Mouse (Mus musculus) left cerebral cortex, adult 9 months (tissue): ENCODE results near the gene Spem2.
A peak's percentile ranks its signal among the peaks of the same experiment; 100 is the strongest.
"Not testable (repeated sequence)": the region's sequence is repeated elsewhere in the genome, so short reads cannot be mapped to it uniquely, and the experiment has no call there.

Experiments used
- DNase-seq, 2 experiments: peaks; one replicate each; pipeline ENCODE4 v3.0.0; 2022; ENCODE audit warnings: low spot score in 2 of 2

Spem2 gene

DNA sequence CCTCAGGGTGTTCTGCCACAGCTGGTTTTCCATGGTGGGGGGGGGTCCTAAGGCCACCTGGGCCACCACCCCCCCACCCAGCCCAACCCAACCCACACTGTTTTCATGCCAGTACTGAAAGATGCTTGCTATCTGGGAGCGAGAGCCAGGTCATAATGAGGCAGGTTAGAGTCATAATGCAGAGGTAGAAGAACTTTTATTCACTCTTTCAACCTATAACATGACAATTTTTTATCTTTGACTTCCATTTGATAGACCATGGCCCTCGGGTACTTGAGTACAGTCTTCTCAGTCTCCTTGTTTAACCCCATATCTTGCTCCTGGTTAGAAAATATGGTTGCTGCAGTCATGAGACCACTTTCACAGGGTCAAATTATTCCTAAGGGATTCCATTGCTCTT is at the start of gene Spem2:
Spem2 (minus strand) TSS at position 101 of the 400 bp plus-strand sequence.
- DNase-seq: no peak

GRCm38 (mm10) chr11:69867335-69867734 is 49.1 kb upstream of the Spem2 start:
- DNase-seq: no peak

- no peak for DNase-seq
Measured at GRCm38 (mm10) chr11:69865561-69865960, 47.3 kb upstream of the Spem2 start.

DNA sequence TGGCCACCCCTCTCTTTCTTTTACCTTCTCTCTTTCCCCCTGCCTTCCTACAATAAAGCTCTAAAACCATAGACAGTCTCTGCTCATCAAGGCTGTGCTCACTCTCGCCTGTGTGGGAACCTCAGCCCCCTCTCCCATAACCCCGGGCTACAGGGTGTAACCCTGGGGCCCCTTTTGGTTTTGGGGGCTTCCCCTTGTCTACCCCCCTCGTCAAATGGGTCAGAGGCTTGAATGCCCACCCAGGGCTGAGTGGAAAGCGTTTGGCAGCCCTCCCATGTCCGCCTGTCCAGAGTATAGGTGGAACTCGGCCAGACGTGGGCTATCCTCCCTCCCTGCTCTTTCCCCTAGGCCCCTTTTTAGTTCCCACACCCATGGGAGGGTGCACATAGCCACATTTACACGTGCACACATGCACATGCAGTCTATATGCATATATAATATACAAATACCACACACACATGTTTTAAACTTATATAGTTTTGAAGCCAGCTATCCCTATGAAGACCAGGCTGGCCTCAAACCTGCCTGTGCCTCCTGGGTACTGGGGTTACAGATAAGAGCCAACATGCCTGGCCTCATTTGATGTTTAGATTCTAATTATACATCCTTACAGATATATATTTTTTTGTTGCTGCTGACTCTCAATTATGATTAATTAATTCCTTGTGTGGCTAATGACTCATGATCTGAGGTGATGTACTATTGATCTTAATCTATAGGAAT is 46.0 kb upstream of the Spem2 start:
- no peak for DNase-seq

- not testable (repeated sequence) for DNase-seq
Measured at GRCm38 (mm10) chr11:69863729-69864128, 45.5 kb upstream of the Spem2 start.

DNA sequence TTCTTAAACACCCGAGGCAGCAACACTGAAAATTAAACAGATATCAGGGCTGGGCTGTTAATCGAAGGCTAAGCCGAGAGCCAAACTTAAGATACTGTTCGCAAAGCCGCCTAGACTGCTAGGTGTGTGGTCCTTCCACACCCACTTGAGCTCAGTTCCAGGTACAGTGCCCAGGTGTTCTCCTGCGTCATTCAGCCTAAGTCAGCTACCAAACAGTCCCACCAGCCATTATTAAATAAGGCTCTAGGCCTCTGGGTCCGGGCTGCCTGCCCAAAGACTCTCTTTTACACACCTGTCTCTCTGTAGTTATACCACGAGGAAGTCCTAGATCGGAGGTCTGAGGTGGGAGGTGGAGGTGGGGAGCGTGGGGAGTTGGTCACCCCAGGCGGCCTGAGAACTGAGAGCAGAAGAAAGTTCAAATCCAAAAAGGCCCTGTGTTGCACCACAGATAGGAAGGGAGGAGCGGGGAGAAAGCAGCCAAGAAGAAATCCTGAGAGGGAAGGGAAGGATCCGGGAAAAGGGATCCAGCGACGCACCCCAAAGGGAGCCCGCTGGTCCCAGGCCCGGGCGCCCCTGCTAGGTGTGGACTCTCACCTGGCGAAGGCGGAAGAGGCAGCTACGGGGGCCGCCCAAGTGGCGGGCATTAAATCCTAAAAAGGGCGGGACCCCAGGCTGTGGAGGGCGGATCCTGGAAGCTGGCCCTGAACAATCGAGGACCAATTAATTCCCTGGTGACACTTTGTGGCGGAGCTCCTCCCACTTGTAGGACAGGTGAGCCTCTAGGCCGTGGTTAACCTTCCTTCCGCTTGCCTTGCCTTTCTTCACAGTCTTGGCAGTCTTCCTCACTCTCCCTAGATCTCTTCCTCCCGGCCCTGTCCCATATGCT is 40.1 kb upstream of the Spem2 start, which contains the start of gene Tnk1:
Tnk1 (minus strand) TSS at position 618 of the 886 bp plus-strand sequence.
- no peak for DNase-seq

DNA sequence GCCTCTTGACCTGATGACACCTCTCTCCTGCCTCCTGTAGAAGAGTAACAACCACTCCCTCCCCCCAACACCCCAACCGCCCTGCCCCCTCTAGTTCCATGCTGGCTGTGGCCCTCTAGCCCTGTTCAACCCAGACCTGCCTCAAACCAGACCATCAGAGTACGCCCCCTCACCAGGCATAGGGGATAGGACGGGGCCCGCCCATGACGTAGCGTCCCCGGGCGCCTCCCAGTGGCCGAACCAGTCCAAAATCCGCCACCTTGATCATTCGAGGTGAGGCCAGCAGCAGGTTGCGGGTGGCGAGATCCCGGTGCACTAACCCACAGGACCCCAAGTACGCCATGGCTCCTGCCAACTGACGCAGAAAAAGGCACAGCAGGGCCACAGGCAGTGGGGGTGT is 37.1 kb upstream of the Spem2 start:
- DNase-seq: no peak

- DNase-seq: no peak
Measured at GRCm38 (mm10) chr11:69854680-69855079, 36.4 kb upstream of the Spem2 start.

- DNase-seq: no peak
Measured at GRCm38 (mm10) chr11:69853994-69854393, 35.7 kb upstream of the Spem2 start.

DNA sequence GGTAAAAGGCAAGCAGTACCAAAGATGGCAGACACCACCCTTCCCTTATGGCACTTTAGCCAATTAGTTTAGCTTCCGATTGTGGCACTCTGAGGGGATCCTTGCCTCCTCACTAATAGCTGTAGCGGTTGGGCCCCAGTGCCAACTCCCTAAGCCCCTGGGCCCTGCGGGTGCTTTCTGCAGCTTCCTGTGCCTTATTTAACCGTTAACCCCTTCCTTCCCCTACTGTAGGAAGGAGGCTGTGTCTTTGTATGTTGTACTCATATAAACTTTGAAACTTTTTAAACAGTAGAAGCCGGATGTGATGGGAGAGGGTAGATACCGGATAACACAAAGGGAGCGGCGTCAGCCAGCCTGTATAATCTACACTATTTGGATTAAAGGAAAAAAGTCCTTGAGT is 32.5 kb upstream of the Spem2 start:
- DNase-seq: no peak

GRCm38 (mm10) chr11:69849884-69850283 is 31.6 kb upstream of the Spem2 start:
- DNase-seq: no peak

DNA sequence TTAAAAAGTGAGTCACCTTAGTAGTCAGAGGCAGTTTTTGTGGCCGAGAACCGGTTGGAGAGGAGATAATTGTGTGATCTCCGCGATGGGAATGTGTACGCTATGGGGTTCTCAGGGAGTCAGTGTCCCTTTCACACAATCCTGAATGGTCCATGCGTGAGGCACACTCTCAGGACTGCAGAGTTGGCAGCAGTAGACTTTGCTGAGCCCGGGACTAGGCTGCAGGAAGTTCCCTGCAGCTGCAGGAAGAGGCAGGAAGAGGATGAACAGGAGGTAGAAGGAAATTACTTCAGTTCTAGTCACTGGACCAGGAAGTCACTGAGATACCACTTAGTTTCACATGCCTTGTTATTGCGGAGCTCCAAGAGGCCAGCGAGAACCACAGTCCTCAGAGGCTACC is 30.9 kb upstream of the Spem2 start:
- no peak for DNase-seq

DNA sequence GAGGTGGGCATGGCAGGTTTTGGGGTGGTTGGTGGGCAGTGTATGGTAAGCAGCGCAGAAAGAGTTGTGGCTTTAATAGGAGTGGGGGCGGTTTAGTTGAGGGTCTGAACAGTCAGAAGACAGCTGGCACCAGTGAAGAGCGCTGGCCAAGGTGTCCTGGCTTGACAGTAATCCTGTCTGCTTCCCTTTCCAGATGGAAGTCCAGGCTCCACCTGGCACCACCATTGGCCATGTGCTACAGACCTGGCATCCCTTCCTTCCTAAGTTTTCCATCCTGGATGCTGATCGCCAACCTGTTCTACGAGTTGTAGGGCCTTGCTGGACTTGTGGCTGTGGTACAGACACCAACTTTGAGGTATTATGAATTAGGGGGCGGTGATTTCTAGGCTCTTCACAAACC is 29.8 kb upstream of the Spem2 start:
- no peak for DNase-seq

DNA sequence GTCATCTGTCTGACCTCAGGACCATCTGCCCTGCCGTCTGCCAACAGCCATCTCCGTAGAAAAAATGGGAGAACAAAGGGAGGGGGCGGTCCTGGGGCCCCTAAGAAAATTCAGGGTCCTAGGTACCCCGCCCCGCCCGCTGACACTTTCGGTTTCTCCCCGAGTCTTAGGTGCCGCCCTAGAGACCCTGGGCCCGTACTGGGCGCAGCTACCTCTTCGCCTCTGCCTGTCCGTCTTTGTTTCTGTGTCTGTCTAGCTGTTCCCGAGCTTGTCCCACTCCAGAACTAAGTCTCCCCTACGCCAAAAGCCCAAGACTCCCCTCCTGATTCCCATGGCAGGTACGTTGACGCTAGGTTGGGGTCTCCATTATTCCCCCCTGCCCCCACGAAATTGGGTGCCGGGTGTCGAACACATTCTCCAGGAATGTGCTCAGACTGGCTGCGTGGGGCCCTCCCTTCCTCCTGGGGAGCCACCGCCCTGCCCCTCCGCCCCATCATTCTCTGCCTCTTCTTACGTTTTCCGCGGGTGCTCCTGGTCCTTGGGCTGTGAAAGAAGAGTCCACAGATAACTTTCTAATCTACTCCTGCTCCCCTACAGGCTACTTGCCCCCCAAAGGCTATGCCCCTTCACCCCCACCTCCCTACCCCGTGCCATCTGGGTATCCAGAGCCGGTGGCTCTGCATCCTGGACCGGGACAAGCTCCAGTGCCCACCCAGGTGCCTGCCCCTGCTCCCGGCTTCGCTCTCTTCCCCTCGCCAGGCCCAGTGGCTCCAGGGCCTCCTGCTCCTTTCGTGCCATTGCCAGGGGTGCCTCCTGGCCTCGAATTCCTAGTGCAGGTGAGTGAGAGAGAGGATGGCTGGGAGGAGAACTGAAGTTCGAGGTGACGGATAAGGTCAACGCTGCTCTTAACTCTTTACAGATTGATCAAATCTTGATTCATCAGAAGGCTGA is 28.7 kb upstream of the Spem2 start:
- no peak for DNase-seq

DNA sequence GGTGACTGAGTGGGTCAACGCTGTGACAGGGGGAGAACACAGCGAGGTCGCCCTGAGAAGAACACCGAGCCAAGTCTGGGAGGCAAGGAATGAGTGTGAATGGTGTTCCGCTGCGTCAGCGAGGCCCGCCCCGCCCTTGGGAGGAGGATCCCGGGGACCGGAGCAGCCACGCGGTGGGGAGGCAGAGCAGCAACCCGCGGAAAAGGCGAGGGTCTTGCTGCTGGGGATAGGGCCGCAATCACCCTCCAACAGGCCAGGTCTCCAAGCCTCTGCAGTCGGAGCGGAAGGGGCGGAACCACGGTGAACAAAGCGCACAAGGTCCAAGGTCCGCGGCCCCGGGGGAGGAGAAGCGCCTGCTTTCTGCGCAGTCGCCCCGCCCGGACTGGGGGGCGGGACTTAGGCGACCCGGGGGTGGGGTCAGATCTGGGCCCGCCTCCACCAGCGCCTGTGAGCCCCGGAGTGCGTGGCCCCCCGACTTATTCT is 28.0 kb upstream of the Spem2 start, which contains the start of gene Plscr3:
Plscr3 (plus strand) TSS at position 179 of the 483 bp plus-strand sequence.
- peak; percentile 59 to 83 for DNase-seq

- DNase-seq: no peak
Measured at GRCm38 (mm10) chr11:69838714-69839104, 20.4 kb upstream of the Spem2 start.

- DNase-seq: peak; percentile 99
Measured at GRCm38 (mm10) chr11:69837952-69838713, 19.9 kb upstream of the Spem2 start, which contains the start of gene Tmem256. Gene Tmem256, plus strand, starts transcription at chr11:69838514.

- DNase-seq: no peak
Measured at GRCm38 (mm10) chr11:69837604-69837951, 19.3 kb upstream of the Spem2 start, which contains the start of gene Nlgn2. Gene Nlgn2, minus strand, starts transcription at chr11:69837784.

- peak in 1 of 2 experiments; percentile 37 for DNase-seq
Measured at GRCm38 (mm10) chr11:69836703-69837576, 18.7 kb upstream of the Spem2 start.

- no peak for DNase-seq
Measured at GRCm38 (mm10) chr11:69835966-69836335, 17.7 kb upstream of the Spem2 start.
